Mouse (Mus musculus): ENCODE data around the gene Lrrc59.

Gene Lrrc59

GRCm38 (mm10) chr11:94629199-94629883, at the start of gene Lrrc59:
Lrrc59 (plus strand) TSS chr11:94629767.
- peak; percentile 93 to 99 for DNase-seq (ENCODE audit: low spot score in 2 of 2)

- no peak for DNase-seq (ENCODE audit: low spot score in 2 of 2)
Observed at GRCm38 (mm10) chr11:94580111-94580740, 49.3 kb upstream of the Lrrc59 start.

- no peak for DNase-seq (ENCODE audit: low spot score in 2 of 2)
Observed at GRCm38 (mm10) chr11:94585091-94585490, 44.5 kb upstream of the Lrrc59 start.

GRCm38 (mm10) chr11:94587511-94587910, 42.1 kb upstream of the Lrrc59 start:
- DNase-seq (ENCODE audit: low spot score in 2 of 2) = no peak

DNA sequence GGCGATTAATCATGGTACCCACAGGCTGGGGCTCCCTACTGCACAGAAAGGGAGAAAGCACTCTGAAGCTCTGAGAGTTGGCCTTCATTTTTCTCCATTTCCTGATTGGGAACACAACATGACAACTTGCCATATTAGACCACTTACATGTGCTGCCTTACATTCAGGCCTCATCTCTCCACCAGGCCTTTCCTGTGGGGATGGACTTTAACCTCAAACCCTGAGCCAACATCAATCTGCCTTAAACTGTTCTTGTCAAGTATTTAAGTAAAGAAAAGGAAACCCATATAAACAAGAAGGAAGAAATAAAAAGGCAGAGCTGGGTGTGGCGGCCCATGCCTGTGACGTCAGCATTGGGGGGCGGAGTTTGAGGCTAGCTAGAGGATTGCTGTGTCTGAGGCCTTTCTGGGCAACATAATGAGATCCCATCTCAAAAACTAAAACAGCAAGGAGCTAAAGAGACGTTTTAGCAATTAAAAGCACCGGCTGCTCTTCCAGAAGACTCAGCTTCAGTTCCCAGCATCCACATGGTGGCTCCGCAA, 33.2 kb upstream of the Lrrc59 start:
- DNase-seq (ENCODE audit: low spot score in 2 of 2) = peak; percentile 54 to 76

DNA sequence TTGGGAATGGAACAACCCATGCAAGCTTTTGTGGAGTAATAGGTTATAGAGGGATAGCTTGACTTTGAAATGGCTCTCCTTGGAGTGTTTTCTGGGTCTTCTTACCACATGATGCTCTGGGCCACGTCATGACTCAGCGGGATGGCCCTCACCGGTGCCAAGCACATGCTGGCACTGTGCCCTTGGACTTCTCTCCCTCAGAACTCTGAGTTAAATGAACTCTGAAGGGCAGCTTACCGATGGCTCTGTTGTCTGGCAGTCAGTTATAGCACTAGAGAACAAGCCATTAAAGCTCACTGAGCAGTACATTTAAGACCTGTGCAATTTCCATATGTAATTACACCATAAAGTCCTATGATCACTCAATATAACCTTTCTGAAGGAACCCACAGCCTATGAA, 32.2 kb upstream of the Lrrc59 start:
- no peak for DNase-seq (ENCODE audit: low spot score in 2 of 2)

DNA sequence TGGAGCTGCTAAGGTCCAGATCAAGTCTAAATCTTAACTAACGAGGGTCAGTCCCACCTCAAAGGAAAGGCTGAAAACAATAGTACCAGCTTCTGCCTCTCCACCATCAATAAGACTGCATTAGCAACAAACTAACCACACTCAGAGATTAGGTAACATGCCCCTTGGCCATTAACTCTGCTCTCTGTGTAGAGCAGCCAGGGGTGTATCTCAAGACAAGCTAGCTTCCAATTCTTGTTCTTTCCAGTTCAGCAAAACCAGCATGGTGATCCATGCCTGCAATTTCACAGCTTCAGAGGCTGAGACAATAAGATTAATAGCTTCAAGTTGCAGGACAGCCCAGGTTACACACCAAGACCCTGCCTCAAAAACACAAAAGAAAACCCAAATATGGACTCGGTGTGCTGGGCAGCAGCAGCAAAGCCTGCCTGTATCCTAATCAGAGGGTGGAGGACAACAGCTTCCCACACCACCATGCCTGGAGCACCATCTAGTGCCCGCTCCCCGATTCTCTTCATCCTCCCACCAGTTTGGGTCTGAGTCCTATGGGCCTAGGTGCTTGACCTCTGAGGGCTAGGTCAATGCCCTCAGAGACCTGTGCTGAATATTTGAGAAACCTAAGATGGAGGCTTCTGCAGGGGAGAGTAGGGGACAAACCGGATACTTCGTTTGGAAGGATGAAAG, 31.0 kb upstream of the Lrrc59 start:
- no peak for DNase-seq (ENCODE audit: low spot score in 2 of 2)

GRCm38 (mm10) chr11:94600447-94600846, 29.1 kb upstream of the Lrrc59 start:
- DNase-seq (ENCODE audit: low spot score in 2 of 2) = no peak

DNA sequence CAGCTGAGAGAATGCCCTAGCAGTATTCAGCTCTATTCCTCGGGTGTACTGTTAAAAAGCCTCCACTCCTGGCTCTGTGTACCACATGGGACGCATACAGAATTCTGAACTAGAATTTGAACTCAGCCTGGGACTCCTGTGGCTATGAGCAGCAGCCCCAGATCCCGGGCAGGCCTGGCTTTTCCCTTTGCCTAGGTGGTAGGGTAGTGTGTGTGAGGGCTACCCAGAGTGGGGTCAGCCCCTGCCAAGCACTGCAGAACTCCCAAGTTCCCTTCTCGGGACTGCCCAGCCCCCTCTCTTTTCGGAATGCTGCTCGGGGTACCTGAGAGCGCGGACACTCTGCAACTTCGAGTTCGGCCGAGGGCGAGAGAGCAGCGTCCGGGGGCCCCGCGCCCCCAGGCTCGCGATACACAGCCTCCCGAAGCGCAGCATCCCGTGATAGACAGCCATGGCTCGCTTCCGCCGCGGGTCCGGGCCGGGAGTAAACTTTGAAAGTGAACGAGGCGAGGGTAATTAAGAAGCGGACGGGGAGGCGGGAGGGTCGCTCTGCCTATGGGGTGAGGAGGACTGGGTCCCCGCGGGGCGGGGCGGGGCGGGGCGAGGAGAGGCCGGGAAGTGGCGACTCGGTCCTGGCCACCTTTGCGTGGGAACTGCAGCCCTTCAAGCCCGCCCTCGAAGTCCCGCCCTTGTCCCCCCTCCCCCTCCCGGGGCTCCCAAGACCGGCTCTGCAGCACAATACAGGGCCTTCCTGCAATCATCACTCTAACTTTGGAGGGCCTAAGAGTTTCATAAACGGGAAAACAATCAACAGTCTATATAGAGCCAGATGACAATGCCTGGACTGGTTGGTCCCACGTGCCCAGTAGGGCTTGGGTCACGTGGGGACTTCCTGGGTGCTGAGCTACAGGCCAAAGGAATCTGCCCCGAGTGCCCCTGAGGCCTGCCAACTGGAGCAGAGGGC, 28.0 kb upstream of the Lrrc59 start, which contains the start of gene Acsf2:
TSS of gene Acsf2 (minus strand) at position 551 of the 961 bp plus-strand sequence.
- peak; percentile 66 to 80 for DNase-seq (ENCODE audit: low spot score in 2 of 2)

- DNase-seq (ENCODE audit: low spot score in 2 of 2) = no peak
Observed at GRCm38 (mm10) chr11:94602356-94602955, 27.1 kb upstream of the Lrrc59 start.

GRCm38 (mm10) chr11:94610744-94611740, 18.5 kb upstream of the Lrrc59 start:
- no peak for DNase-seq (ENCODE audit: low spot score in 2 of 2)

- no peak for DNase-seq (ENCODE audit: low spot score in 2 of 2)
Observed at GRCm38 (mm10) chr11:94614603-94615002, 15.0 kb upstream of the Lrrc59 start.

DNA sequence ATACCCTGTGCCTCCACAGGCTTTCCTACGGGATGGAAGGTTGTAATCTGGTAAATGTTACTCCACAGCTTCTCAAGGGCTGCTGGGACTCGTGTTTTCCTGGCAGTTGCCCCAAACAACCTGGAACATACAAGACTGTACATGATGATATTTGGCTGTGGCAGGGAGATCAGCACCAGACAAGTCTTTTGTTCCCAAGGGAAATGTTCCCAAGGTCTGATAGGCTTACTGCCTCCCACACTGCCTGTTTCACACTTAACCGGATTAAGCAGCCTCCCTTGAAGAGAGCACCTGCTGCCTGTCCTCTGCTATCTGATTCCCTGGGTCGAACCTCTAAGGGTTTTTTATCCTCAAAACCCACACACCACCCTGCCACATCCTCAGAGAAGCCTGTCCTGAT, 14.1 kb upstream of the Lrrc59 start:
- no peak for DNase-seq (ENCODE audit: low spot score in 2 of 2)

GRCm38 (mm10) chr11:94617646-94618045, 11.9 kb upstream of the Lrrc59 start:
- no peak for DNase-seq (ENCODE audit: low spot score in 2 of 2)

- DNase-seq (ENCODE audit: low spot score in 2 of 2) = no peak
Observed at GRCm38 (mm10) chr11:94620766-94621457, 8.7 kb upstream of the Lrrc59 start.

GRCm38 (mm10) chr11:94621458-94621852, 8.1 kb upstream of the Lrrc59 start:
- no peak for DNase-seq (ENCODE audit: low spot score in 2 of 2)

- DNase-seq (ENCODE audit: low spot score in 2 of 2) = no peak
Observed at GRCm38 (mm10) chr11:94622162-94622561, 7.4 kb upstream of the Lrrc59 start.

DNA sequence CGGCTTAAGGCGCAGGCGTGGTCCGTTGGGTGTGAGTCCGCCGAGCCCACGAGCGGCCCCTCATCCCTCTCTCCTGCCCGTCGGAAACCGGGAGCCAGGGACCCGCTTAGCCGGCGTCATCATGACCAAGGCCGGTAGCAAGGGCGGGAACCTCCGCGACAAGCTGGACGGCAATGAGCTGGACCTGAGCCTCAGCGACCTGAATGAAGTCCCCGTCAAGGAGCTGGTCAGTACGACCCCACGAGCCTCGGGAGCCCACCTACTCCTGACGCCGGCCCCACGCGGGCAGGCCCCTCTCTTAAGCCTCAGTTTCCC, 274 bp downstream of the Lrrc59 start:
- DNase-seq (ENCODE audit: low spot score in 2 of 2) = no peak
